Mouse (Mus musculus) liver, postnatal 0 days (tissue): ENCODE data around the gene Tsks.

ENCODE experiments used
- CTCF ChIP-seq: sonication (generic); IDR thresholded peaks from 2 replicates; pipeline ENCODE4 v1.5.1; 2016; ENCODE audit warnings: antibody characterized with exemption, low read depth
- EP300 ChIP-seq: IDR thresholded peaks from 2 replicates; pipeline ENCODE4 v1.6.1; 2016; ENCODE audit warnings: antibody characterized with exemption, low read depth, mild to moderate bottlenecking

DNA sequence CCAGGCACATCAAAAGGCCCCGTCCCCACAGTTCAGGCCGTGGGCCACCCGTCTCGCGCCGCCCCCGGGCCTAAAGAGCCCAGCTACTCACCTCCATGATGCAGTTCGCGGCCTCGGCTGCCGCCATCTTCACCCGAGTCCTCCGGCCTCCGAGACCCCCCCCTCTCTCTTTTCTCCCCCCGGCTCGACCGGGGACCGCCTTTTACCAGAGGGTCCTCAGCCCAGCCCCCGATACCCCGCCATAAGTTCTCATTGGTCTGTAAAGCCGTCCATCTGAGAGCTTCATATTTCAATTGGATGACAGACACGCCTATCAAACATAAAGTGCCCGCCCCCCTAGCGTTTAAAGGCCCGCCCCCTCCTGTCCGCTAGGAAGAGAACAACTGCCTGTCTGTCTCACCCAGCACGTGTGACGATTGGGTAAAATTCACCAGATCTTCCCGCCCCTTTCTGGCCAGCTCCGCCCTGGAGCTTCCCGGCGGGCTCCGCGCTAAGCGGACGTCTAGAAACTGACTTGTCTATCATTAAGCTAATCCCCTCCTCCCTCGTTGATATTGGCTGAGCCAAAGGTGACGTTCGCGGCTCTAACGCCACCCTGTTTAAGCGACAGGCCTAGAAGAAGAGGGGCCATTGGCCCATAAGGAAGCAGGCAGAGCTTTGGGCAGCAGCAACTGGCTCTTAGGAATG, 43.3 kb downstream of the Tsks start, which contains the start of gene Prmt1:
- no peak for TF ChIP-seq CTCF
- TF ChIP-seq EP300 = peak; percentile 67; the same call in 1 of the 2 replicates
